Mouse (Mus musculus): ENCODE measurements around the gene Nrarp.

DNA sequence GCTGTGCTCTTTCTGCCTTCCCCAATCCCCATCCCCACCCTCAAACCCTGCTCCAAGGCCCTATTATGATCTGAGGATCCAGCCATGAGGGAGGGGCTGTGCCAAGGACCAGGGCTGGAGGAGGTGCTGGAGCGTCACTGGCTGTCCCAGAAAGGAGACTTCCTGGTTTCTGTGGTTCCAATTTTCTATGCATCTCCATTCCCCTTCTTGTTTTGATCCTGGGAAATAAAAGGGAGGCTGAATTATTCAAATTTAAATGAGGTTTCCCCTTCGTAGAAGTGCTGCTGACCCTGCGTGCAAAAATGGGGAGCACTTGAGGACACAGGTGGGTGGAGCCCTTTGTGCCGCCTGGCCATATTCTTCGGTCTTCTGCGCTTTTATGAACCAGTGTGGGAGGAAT lies 2.1 kb downstream of the Nrarp start:
- no peak for TF ChIP-seq CTCF (IDR thresholded peaks at IDR 0.05; ENCODE audit: low read depth)
- TF ChIP-seq EP300 (IDR thresholded peaks at IDR 0.05; ENCODE audit: low read depth), result no peak
